Mouse (Mus musculus): ENCODE measurements at regions not wholly inside any gene's neighbourhood (a gene's known extent, or its start where the extent isn't known, plus 50 kb on each side); places are given as distances from the start of the nearest gene placed in this dataset.

DNA sequence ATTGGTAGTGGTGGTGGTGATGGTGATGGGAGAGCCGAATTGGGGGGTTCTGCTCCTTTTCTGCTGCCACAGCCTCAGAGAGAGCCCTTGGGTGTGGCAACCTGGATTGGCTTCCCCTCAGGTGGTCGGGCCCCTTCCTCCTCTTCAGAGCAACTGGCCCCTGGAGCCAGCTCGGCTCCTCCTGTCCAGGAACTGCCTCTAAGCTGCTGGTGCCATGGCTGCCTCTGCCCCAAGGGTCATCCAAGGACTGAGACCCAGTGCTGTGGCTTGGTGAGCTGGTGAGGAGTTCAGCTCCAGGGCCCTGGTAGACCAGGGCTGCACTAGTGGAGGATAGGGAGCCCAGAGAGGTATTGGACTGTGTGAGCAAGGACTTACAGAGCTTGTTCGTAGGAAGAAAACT lies 372.4 kb upstream of the Cntn5 start:
- TF ChIP-seq CTCF (IDR thresholded peaks at IDR 0.05; ENCODE audit: extremely low read depth, insufficient read depth, insufficient read length, insufficient replicate concordance) (no peak), POLR2A (IDR thresholded peaks at IDR 0.05; ENCODE audit: low read depth, low read length) (no peak)
